Mouse (Mus musculus) liver, embryonic 14.5 days (tissue): ENCODE measurements around the gene Nrxn3. TPM values are rescaled to one million over a fixed set of nuclear protein-coding genes. Genes with fewer than 3 reads are reported as not detected.

Experiments
- ATAC-seq: fragments of 200-750 bp; cut with Nextera tagmentation; 2 replicates; pipeline ENCODE4 v1.8.0; 2017; ENCODE audit warnings: moderate number of reproducible peaks, mild to moderate bottlenecking, moderate library complexity; ENCODE audit not compliant: insufficient read depth
- DNase-seq, 3 experiments: peaks; one replicate each; pipeline ENCODE4 v3.0.0-alpha.2; 2012 to 2013; ENCODE audit warnings: low read depth in 3 of 3, low spot score in 3 of 3
- H3K27ac ChIP-seq: fragments of 300-500 bp; sonication (generic); 2 replicates; pipeline ENCODE4 v1.5.1; 2014; ENCODE audit warnings: moderate library complexity, mild to moderate bottlenecking, control low read depth, inconsistent platforms
- H3K27me3 ChIP-seq: fragments of 300-500 bp; sonication (generic); 2 replicates; pipeline ENCODE4 v1.6.1; 2014; ENCODE audit warnings: mild to moderate bottlenecking, low read length, moderate library complexity; ENCODE audit not compliant: control insufficient read depth, insufficient read depth
- H3K36me3 ChIP-seq: fragments of 300-500 bp; sonication (generic); replicated peaks from 2 replicates; pipeline ENCODE4 v1.6.1; 2014; ENCODE audit warnings: low read depth; ENCODE audit not compliant: control insufficient read depth, insufficient read depth
- H3K4me1 ChIP-seq, 2 experiments: fragments of 200-500 bp in 1 of 2; fragments of 300-500 bp in 1 of 2; sonication (generic) in 1 of 2; replicated peaks; 2 replicates each; pipeline ENCODE4 v1.6.1; 2012 to 2014; ENCODE audit warnings: antibody characterized with exemption in 1 of 2, inconsistent platforms in 1 of 2, low read length in 1 of 2; ENCODE audit not compliant: control insufficient read depth in 2 of 2, insufficient read depth in 2 of 2
- H3K4me2 ChIP-seq: fragments of 300-500 bp; sonication (generic); 2 replicates; pipeline ENCODE4 v1.6.1; 2014; ENCODE audit warnings: low read depth, mild to moderate bottlenecking, control low read depth, moderate library complexity
- H3K4me3 ChIP-seq, 2 experiments: fragments of 200-500 bp in 1 of 2; fragments of 300-500 bp in 1 of 2; sonication (generic) in 1 of 2; 2 replicates each; pipeline ENCODE4 v1.5.1; 2012 to 2014; ENCODE audit warnings: low read depth in 2 of 2, low read length in 2 of 2, mild to moderate bottlenecking in 2 of 2, control low read depth in 1 of 2, inconsistent platforms in 1 of 2, moderate library complexity in 1 of 2; ENCODE audit not compliant: insufficient read depth in 1 of 2
- H3K9ac ChIP-seq: fragments of 300-500 bp; sonication (generic); replicated peaks from 2 replicates; pipeline ENCODE4 v1.6.1; 2014; ENCODE audit warnings: mild to moderate bottlenecking, control low read depth, moderate library complexity
- H3K9me3 ChIP-seq: fragments of 300-500 bp; sonication (generic); 2 replicates; pipeline ENCODE4 v1.6.1; 2016; ENCODE audit warnings: low read length, mixed read lengths; ENCODE audit not compliant: control insufficient read depth
- CTCF ChIP-seq: IDR thresholded peaks from 2 replicates; pipeline ENCODE4 v1.5.1; 2016; ENCODE audit warnings: antibody characterized with exemption, low read depth, control low read depth
- EP300 ChIP-seq: IDR thresholded peaks from 2 replicates; pipeline ENCODE4 v1.6.1; 2016; ENCODE audit warnings: antibody characterized with exemption, low read depth
- WGBS: fragments of 180-500 bp; shearing (Covaris S2); extraction: QIAGEN DNeasy Blood & Tissue Kit; methylation state at CpG from one replicate; pipeline ENCODE4 v1.1.7; 2014; ENCODE audit not compliant: insufficient replicate concordance; 5-methylcytosine and 5-hydroxymethylcytosine counted together
- polyA plus RNA-seq, 2 experiments: library from polyadenylated mRNA; depleted of rRNA in 1 of 2; stranded (reverse) in 1 of 2; unstranded in 1 of 2; fragments of >200 nt; fragmentation: Nextera tagmentation in 1 of 2; extraction: Ambion mirVana in 1 of 2; gene quantifications; 2 replicates each; pipeline versions ENCODE4 v1.2.1 to v1.2.3; 2012 to 2014

The Nrxn3 gene
- polyA plus RNA-seq, 2 experiments, result 0.12 to 0.38 TPM

DNA sequence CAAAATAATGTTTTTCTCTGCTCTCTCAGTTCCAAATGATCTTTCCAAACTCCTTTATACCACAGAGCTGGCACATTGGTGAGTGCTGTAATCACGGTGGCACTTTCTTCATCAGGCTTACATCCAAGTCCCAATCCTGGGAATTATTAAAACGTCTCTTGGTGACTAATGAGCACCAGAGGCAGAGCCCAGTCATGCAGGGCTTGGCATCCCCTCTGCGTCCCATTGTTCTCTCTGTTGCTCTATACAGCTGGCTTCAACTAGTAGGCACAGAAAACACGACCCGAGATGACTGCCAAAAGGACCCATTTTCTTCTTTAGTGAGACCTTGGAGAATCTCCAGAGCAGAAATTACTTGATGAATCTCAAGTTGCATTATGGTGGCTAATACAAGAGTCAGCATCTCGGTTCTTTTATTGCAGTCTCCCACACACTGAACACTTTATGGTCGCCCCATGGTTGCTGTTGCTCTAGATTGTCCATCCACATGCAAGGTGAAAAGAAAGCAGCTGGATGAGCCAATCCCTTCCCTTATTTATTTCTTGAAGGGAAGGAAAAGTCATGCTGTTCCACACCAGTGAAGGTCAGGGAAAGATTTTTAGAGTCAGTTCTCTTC is 1552.1 kb downstream of the Nrxn3 start:
- WGBS, result 53% methylated on average over 7 of the region's 7 CpGs
- H3K9me3 ChIP-seq, result no peaks in the 10 kb centered on the region

DNA sequence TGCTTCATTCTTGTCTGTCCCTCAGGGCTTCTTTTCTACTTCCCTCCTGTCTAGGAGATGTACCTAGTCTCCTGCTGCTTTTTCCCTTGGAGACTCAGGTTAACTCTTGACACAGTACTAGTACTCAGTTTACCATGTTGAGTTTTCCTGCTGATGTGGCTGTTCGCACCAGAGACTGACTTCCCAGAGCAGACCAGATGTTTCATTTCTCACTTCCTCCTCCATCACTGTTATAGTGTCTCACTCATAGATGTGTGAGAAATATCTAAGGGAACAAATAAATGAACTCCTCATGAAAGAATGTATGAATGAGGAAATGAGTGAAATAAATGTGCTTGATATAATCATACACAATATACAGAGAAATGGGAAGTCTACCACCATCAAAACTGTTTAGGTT is 1558.6 kb downstream of the Nrxn3 start:
- H3K27ac ChIP-seq, result no peak overlapping the region
- H3K4me3 ChIP-seq, result no peak overlapping the region
- H3K27me3 ChIP-seq, result no peaks in the 10 kb centered on the region
- WGBS, result 67% methylated on average over 1 of the region's 1 CpGs
- ATAC-seq, result no peak
- no peaks in the 10 kb centered on the region for H3K4me1 ChIP-seq
- no peak for DNase-seq
- no peaks in the 10 kb centered on the region for H3K9me3 ChIP-seq
- no peak overlapping the region for H3K4me2 ChIP-seq
- no peaks in the 10 kb centered on the region for H3K36me3 ChIP-seq
- H3K9ac ChIP-seq, result no peak overlapping the region
- TF ChIP-seq EP300 (no peak), CTCF (no peak)

More for the DNA sequence above, 1552.1 kb downstream of the Nrxn3 start:
- Histone ChIP-seq H3K9ac (no peak overlapping the region), H3K4me3 (no peak overlapping the region), H3K36me3 (no peaks in the 10 kb centered on the region), H3K4me1 (no peaks in the 10 kb centered on the region), H3K27ac (no peak overlapping the region), H3K27me3 (no peaks in the 10 kb centered on the region), H3K4me2 (no peak overlapping the region)
- TF ChIP-seq EP300 (no peak), CTCF (no peak)
- no peak for ATAC-seq
- no peak for DNase-seq

DNA sequence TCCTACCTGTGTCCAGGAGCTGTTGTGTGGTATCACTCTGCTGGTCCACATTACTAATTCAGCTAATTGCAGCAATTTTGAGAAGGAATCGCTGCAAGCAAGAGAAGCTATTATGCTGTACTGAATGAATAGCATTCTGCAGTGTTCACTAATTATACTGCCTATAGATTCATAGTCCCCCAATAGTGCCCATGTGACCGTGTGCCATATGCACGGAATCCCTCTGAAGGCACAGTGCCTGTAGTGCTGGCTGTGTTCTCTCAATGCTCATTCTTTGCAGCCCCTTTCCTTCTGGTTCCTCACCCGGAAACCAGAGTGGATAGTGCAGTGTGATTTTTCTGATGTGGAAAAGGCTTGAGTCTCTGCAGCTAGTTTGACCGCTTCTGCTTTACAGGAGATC is 1560.3 kb downstream of the Nrxn3 start:
- Histone ChIP-seq H3K36me3 (no peaks in the 10 kb centered on the region), H3K4me1 (no peaks in the 10 kb centered on the region), H3K27ac (no peak overlapping the region), H3K27me3 (no peaks in the 10 kb centered on the region), H3K9ac (no peak overlapping the region), H3K4me2 (no peak overlapping the region), H3K4me3 (no peak overlapping the region), H3K9me3 (no peaks in the 10 kb centered on the region)
- DNase-seq (no peak), ATAC-seq (no peak)
- 69% methylated on average over 5 of the region's 5 CpGs for WGBS
- TF ChIP-seq EP300, result no peak
- no peak for TF ChIP-seq CTCF

DNA sequence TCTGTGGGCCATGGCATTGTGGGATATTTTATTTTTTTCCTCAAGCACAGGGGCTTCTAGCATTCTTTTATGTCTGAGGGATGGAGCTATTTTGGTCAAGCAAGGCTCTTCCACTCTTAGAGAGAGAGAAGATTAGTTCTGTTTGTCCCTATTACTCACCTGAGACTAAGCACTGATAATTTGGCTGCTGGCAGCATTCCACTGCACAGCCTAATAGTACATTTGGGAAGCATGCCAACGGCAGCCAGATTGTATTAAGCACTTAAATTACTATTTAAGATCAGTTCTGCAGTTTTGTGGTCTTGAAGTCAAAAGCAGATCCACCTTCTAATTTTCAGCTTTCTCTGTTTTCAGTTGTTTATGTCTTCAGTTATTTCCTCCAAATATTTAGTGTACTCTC is 1580.0 kb downstream of the Nrxn3 start:
- no peaks in the 10 kb centered on the region for H3K9me3 ChIP-seq
- no peak for ATAC-seq
- H3K27ac ChIP-seq, result no peak overlapping the region
- H3K36me3 ChIP-seq, result no peaks in the 10 kb centered on the region
- no peak overlapping the region for H3K9ac ChIP-seq
- WGBS, result 54% methylated on average over 1 of the region's 1 CpGs
- no peaks in the 10 kb centered on the region for H3K4me1 ChIP-seq
- DNase-seq, result no peak
- H3K27me3 ChIP-seq, result no peaks in the 10 kb centered on the region
- no peak overlapping the region for H3K4me3 ChIP-seq
- TF ChIP-seq CTCF (no peak), EP300 (no peak)
- no peak overlapping the region for H3K4me2 ChIP-seq

DNA sequence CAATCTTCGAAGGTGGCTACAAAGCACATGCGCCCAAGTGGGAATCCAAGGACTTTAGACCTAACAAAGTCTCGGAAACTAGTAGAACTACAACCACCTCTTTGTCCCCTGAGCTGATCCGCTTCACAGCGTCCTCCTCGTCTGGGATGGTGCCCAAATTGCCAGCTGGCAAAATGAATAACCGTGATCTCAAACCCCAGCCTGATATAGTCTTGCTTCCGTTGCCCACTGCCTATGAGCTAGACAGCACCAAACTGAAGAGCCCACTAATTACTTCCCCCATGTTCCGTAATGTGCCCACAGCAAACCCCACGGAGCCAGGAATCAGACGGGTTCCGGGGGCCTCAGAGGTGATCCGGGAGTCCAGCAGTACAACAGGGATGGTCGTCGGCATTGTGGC is 1609.1 kb downstream of the Nrxn3 start:
- Histone ChIP-seq H3K4me1 (no peaks in the 10 kb centered on the region), H3K36me3 (no peaks in the 10 kb centered on the region), H3K9ac (no peak overlapping the region), H3K27ac (no peak overlapping the region), H3K4me3 (no peak overlapping the region), H3K9me3 (no peaks in the 10 kb centered on the region), H3K4me2 (no peak overlapping the region), H3K27me3 (no peaks in the 10 kb centered on the region)
- WGBS, result 71% methylated on average over 15 of the region's 15 CpGs
- ATAC-seq (no peak), DNase-seq (no peak)
- no peak for TF ChIP-seq EP300
- no peak for TF ChIP-seq CTCF
